Mouse (Mus musculus) heart, postnatal 0 days (tissue): ENCODE results near the gene Epc2. TPM values are rescaled to one million over a fixed set of nuclear protein-coding genes. Genes with fewer than 3 reads are reported as not detected.

Experiments used
- ATAC-seq: fragments of 200-750 bp; cut with Nextera tagmentation; 2 replicates; pipeline ENCODE4 v1.8.0; 2017; ENCODE audit warnings: low read depth, moderate number of reproducible peaks, moderate library complexity; ENCODE audit not compliant: insufficient read depth
- DNase-seq: peaks from one replicate; pipeline ENCODE4 v3.0.0-alpha.2; 2016; ENCODE audit warnings: low spot score
- H3K27ac ChIP-seq: fragments of 300-500 bp; sonication (generic); 2 replicates; pipeline ENCODE4 v1.5.1; 2014; ENCODE audit warnings: low read depth, mild to moderate bottlenecking
- H3K27me3 ChIP-seq: fragments of 300-500 bp; sonication (generic); 2 replicates; pipeline ENCODE4 v1.6.1; 2014; ENCODE audit warnings: low read length, mixed read lengths; ENCODE audit not compliant: control insufficient read depth, insufficient read depth
- H3K36me3 ChIP-seq: fragments of 300-500 bp; sonication (generic); replicated peaks from 2 replicates; pipeline ENCODE4 v1.6.1; 2014; ENCODE audit warnings: low read length, mixed read lengths; ENCODE audit not compliant: control insufficient read depth, insufficient read depth
- H3K4me1 ChIP-seq: fragments of 300-500 bp; sonication (generic); 2 replicates; pipeline ENCODE4 v1.6.1; 2014; ENCODE audit warnings: antibody characterized with exemption; ENCODE audit not compliant: control insufficient read depth, insufficient read depth
- H3K4me2 ChIP-seq: fragments of 300-500 bp; sonication (generic); 2 replicates; pipeline ENCODE4 v1.6.1; 2014; ENCODE audit warnings: low read depth, mild to moderate bottlenecking, low read length, moderate library complexity
- H3K4me3 ChIP-seq: fragments of 300-500 bp; sonication (generic); 2 replicates; pipeline ENCODE4 v1.5.1; 2014; ENCODE audit warnings: low read depth, low read length
- H3K9ac ChIP-seq: fragments of 300-500 bp; sonication (generic); replicated peaks from 2 replicates; pipeline ENCODE4 v1.6.1; 2014; ENCODE audit warnings: low read depth, low read length, mixed read lengths
- H3K9me3 ChIP-seq: fragments of 300-500 bp; sonication (generic); replicated peaks from 2 replicates; pipeline ENCODE4 v1.6.1; 2016; ENCODE audit warnings: low read length; ENCODE audit not compliant: control insufficient read depth
- CTCF ChIP-seq: IDR thresholded peaks from 2 replicates; pipeline ENCODE4 v1.5.1; 2016; ENCODE audit warnings: antibody characterized with exemption, control low read depth, low read depth
- EP300 ChIP-seq: IDR thresholded peaks from 2 replicates; pipeline ENCODE4 v1.6.1; 2016; ENCODE audit warnings: antibody characterized with exemption, low read depth
- WGBS: fragments of 180-500 bp; shearing (Covaris S2); extraction: QIAGEN DNeasy Blood & Tissue Kit; methylation state at CpG from one replicate; pipeline ENCODE4 v1.1.7; 2014; 5-methylcytosine and 5-hydroxymethylcytosine counted together
- polyA plus RNA-seq: library from polyadenylated mRNA; unstranded; fragments of >200 nt; fragmentation: Nextera tagmentation; extraction: Ambion mirVana; gene quantifications from 2 replicates; pipeline ENCODE4 v1.2.1, GENCODE M21; 2015
- total RNA-seq: library from RNA; depleted of rRNA; stranded (reverse); fragments of >200 nt; gene quantifications from 2 replicates; pipeline ENCODE4 v1.2.3, GENCODE M21; 2014; ENCODE audit warnings: low replicate concordance

The Epc2 gene
- total and polyA plus RNA-seq, 2 experiments from 2014 or later: 3.2 to 7.1 TPM

GRCm38 (mm10) chr2:49537147-49537546, 85.9 kb downstream of the Epc2 start:
- Histone ChIP-seq H3K36me3 (peaks cover 26% of the 10 kb centered on the region), H3K27me3 (no peaks in the 10 kb centered on the region), H3K4me2 (no peak overlapping the region), H3K27ac (no peak overlapping the region), H3K9ac (no peak overlapping the region), H3K4me3 (no peak overlapping the region), H3K9me3 (no peaks in the 10 kb centered on the region), H3K4me1 (no peaks in the 10 kb centered on the region)
- DNase-seq: no peak
- TF ChIP-seq EP300: no peak
- no peak for TF ChIP-seq CTCF
- 95% methylated on average over 6 of the region's 6 CpGs for WGBS
- no peak for ATAC-seq

- Histone ChIP-seq H3K4me3 (no peak overlapping the region), H3K4me1 (no peaks in the 10 kb centered on the region), H3K9me3 (no peaks in the 10 kb centered on the region), H3K4me2 (no peak overlapping the region), H3K36me3 (peaks cover 26% of the 10 kb centered on the region), H3K27ac (no peak overlapping the region), H3K9ac (no peak overlapping the region), H3K27me3 (no peaks in the 10 kb centered on the region)
- no peak for DNase-seq
- TF ChIP-seq CTCF (no peak), EP300 (no peak)
- no peak for ATAC-seq
- WGBS: 65% methylated on average over 2 of the region's 2 CpGs
These were observed 86.8 kb downstream of the Epc2 start for GRCm38 (mm10) chr2:49538056-49538455.

GRCm38 (mm10) chr2:49539745-49540144, 88.5 kb downstream of the Epc2 start:
- Histone ChIP-seq H3K4me3 (no peak overlapping the region), H3K36me3 (peaks cover 22% of the 10 kb centered on the region), H3K9me3 (no peaks in the 10 kb centered on the region), H3K4me1 (no peaks in the 10 kb centered on the region), H3K4me2 (no peak overlapping the region), H3K27me3 (no peaks in the 10 kb centered on the region), H3K9ac (no peak overlapping the region), H3K27ac (no peak overlapping the region)
- DNase-seq (no peak), ATAC-seq (no peak)
- TF ChIP-seq CTCF: no peak
- 73% methylated on average over 2 of the region's 2 CpGs for WGBS

- no peaks in the 10 kb centered on the region for H3K27me3 ChIP-seq
- DNase-seq: no peak
- WGBS: 72% methylated on average over 5 of the region's 5 CpGs
- H3K9ac ChIP-seq: no peak overlapping the region
- no peak overlapping the region for H3K4me3 ChIP-seq
- no peak for ATAC-seq
- no peak overlapping the region for H3K27ac ChIP-seq
- no peaks in the 10 kb centered on the region for H3K9me3 ChIP-seq
- peaks cover 55% of the 10 kb centered on the region for H3K36me3 ChIP-seq
- TF ChIP-seq CTCF (no peak), EP300 (no peak)
- H3K4me1 ChIP-seq: no peaks in the 10 kb centered on the region
- H3K4me2 ChIP-seq: no peak overlapping the region
These were observed 96.5 kb downstream of the Epc2 start for GRCm38 (mm10) chr2:49547813-49548212.

GRCm38 (mm10) chr2:49548492-49548891, 97.2 kb downstream of the Epc2 start:
- Histone ChIP-seq H3K9ac (no peak overlapping the region), H3K36me3 (peaks cover 59% of the 10 kb centered on the region), H3K27ac (no peak overlapping the region), H3K27me3 (no peaks in the 10 kb centered on the region), H3K9me3 (no peaks in the 10 kb centered on the region), H3K4me2 (no peak overlapping the region), H3K4me1 (no peaks in the 10 kb centered on the region), H3K4me3 (no peak overlapping the region)
- 87% methylated on average over 5 of the region's 5 CpGs for WGBS
- TF ChIP-seq EP300: no peak
- no peak for TF ChIP-seq CTCF
- DNase-seq (no peak), ATAC-seq (no peak)

GRCm38 (mm10) chr2:49553096-49553495, 101.8 kb downstream of the Epc2 start:
- H3K36me3 ChIP-seq: peaks cover 38% of the 10 kb centered on the region
- H3K4me2 ChIP-seq: no peak overlapping the region
- H3K9ac ChIP-seq: no peak overlapping the region
- no peak overlapping the region for H3K4me3 ChIP-seq
- no peak for DNase-seq
- H3K9me3 ChIP-seq: no peaks in the 10 kb centered on the region
- H3K27me3 ChIP-seq: no peaks in the 10 kb centered on the region
- H3K4me1 ChIP-seq: no peaks in the 10 kb centered on the region
- no peak overlapping the region for H3K27ac ChIP-seq
- no peak for TF ChIP-seq CTCF
- TF ChIP-seq EP300: no peak
- no peak for ATAC-seq
- WGBS: 66% methylated on average over 2 of the region's 2 CpGs
